Mouse (Mus musculus) embryo, embryonic 9.5 days (tissue): ENCODE data around the gene Prss36.

Experiments used
- DNase-seq: peaks from one replicate; pipeline ENCODE4 v3.0.0-alpha.2; 2017; ENCODE audit errors: extremely low spot score

Gene Prss36

DNA sequence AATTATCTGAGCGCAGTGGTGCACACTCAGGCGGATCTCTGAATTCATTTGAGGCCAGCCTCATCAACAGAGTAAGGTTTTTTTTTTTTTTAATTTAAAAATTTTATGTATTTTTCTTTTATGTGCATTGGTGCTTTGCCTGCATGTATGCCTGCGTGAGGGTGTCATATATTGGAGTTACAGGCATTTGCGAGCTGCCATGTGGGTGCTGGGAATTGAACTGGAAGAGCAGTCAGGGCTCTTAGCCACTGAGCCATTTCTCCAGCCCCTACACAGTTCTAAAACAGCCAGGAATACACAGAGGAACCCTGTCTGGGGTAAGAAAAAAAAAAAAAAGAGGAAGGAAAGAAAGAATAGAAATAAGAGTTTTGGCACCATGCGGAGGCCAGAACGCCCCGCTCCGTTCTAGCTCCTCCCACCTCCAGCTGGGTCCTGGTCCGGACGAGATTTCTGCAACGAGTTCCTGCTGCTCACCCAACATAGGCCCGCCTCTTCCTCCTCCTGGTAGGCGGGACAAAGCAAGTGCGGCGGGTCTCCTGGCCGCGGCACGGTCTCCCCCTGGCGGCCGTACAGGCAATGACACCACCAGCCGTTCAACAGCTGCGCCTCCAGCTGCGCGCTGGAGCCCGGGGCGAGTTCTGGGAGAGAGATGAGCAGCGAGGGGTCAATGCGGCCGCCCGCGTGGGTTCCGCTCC lies 11.3 kb downstream of the Prss36 start:
- DNase-seq: peak; percentile 94

DNA sequence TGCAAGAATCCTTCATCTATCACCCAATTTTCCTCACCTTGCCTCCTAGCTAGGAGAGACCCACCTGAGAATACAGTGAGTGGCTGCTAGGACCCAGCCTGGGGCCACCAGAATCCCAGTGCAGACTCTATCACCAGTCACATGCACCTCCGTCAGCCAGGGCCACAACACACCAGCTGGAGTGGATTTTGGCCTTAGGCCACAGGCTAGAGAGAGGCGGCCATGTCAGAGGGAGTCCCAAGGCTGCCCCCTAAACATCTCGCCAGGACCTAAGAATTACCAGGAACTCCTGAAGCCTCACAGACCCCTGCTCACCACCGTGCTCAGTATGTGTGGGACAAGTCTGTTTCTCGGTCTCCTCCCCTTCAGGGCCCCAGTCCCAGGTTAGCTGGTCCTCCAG lies 12.4 kb downstream of the Prss36 start:
- no peak for DNase-seq

DNA sequence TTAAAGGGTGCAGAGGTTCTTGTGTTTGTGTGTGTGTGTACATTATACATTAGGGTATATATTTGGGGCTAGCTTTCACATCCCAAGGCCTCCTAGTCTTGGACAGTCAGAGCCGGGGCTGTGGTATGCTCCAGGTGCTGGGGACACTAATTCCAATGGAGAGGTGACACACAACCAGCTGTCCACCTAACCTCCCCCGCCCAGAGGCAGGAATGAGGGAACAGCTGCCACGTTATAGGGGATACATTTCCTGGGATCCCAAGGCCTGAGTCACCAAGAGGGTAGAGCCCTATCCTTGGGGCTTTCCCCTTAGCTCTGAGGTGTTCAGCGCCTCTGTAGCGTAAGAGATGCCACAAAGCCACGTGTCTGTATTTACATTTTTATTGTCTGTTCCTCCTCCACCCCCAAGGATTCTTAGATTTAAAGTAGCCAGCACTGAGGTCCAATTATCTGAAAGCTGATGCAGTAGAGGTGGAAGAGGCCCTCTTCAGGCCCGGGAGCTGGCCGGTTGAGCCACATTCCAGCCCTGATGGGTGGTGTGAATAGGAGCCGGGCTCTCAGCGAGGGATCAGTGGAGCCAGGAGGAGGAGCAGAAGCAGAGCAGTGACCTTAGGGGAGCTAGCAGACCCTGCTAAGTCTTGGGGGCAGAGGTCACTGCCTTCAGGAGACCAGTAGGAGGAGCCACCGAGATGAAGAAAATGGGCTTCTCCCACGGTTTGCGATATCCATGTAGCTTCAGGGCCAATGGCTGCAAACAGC lies 14.1 kb downstream of the Prss36 start:
- peak; percentile 72 for DNase-seq

DNA sequence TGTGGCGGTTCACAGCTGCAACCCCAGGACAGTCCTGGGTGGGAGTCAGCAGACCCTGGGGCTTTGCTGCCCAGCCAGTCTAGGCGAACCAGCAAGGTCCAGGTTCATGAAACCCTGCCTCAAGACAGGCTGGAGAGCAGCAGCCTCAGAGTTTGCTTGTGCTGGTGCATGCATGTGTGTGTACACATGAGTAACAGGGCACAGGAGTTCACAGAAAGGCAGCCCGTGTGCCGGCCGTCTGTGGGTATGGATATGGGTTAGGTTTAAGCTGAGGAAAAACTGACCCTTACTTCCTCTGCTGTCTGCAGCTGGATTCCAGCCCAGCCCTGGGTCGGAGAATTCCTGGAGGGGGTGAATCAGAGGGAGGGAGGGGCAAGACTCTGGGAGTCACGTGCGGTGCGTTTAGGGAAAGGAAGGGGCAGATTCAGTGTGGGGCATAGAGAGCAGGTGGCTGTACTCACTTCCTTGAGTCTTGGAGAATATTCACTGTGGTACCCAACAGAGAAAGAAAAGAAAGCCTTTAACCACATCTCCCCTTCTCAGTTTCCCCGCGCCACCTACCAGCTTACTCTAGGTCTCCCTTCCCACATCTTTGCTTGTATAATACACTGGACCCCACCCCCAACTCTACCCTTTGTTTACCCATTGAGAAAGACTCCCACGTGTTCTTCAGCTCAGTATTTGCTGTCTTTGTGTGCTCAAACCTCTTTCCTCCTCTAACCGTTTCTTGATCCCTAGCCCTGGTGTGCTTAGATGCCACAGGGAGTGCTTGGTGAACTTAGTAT lies 15.0 kb downstream of the Prss36 start:
- DNase-seq: peak; percentile 49

DNA sequence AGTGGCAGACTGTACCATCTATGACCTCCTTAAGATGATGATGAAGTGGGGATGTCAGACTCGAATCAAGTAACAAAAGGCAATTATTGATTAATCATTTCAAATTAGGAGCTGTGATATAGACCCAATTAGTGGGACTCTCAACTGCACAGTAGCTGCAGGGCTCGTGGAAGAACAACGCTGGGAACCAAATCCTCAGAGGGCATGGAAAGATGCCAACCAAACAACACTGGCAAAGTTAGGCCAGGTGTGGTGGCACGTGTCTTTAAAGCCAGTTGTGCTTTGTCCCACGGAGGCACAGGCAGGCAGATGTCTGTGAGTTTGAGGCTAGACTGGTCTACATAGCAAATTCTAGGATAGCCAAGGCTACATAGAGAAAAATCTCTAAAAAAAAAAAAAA lies 15.9 kb downstream of the Prss36 start:
- DNase-seq: no peak

DNA sequence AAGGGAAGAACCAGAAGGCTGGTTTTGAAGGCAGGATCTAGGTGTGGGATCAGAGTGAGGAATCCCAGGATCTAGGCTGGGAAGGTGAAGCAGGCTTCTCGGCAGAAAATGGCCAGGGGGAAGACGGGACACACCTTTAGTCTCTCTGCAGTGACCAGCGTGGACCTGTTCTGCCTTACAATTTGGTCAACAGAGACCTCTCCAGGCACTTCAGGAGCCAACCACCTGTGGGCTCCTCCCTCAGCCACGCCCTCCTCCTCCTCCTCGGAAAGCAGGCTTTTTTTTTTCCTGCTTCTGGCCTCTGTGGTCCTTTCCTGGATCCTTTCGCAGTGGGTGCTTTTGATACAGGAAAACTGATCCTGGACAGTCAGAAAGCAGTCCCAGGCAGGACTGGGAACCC lies 16.6 kb downstream of the Prss36 start, which contains the start of gene Prss8:
TSS of gene Prss8 (minus strand) at position 182 of the 400 bp plus-strand sequence.
- peak; percentile 20 for DNase-seq

DNA sequence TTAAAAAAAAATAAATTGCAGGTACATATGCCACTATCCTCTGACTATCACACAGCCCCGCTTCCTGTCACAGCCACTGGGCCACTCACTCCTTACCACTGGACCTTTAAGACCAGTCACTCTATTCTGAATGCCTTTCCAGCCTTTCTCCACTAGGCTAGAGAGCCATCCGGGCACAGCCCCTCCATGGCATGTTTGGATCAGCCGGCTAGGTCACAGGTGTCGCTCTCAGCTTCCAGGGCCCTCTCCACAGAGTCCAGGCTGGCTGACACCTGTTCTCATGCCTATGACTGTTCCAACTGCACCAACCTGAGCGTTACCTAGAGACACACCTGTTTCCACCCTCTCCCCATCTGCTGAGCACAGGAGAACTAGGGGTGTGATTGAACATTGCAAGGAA lies 17.9 kb downstream of the Prss36 start:
- DNase-seq: no peak

DNA sequence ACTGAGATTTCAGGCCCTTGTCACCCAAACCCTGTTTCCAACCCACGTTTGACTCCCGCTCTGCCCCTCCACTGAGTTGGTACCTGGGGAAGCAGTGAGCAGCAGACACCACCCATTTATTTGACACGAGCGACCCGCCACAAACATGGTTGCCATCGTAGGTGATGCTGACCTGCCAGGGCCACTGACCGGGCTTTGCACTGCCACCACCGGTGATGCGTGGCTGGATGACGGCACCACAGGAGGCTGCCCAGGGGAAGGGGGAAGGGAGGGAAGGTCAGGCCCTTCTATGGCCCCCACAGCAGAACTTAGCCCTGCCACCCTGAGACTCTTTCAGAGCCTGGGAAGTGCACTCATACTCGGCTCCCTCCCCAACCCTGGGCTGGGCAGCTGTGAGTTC lies 18.8 kb downstream of the Prss36 start:
- no peak for DNase-seq

DNA sequence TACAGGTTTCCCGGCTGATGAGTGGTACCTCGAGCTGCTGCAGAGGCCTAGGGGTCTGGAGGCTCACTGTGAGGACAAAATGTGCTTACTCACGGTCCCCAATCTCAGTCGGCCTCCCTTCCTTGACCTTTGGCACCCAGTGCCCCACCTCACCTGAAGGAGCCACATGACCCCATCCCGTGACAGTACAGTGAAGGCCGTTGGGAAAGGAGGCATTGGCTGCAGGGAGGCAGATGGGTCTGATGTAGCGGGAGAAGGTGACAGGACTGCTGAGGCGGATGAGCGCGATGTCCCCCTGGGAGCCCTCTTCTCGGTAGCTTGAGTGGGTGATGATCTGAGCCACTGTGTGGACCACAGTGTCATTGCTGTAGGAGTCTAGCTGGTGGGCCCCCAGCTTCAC lies 19.7 kb downstream of the Prss36 start:
- DNase-seq: no peak

DNA sequence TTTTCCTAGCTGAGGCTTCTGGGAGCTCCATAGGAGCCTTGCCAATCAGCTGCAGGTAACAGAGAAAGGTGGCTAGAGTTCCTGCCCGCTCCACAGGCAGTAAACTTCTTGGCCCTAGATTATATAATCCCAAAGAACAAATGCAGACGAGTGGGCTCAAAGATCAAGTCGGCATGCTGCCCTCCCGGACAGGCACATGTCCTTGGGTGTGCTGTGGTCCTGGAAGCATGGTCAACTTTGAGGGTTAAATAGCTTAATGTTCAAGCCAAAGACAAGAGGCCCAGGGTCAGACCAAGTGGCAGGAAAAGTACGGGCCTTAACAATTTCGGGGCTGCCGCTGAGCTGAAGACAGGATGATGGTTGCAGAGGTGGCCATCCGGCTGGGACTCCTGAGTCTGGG lies 20.5 kb downstream of the Prss36 start:
- DNase-seq: no peak

DNA sequence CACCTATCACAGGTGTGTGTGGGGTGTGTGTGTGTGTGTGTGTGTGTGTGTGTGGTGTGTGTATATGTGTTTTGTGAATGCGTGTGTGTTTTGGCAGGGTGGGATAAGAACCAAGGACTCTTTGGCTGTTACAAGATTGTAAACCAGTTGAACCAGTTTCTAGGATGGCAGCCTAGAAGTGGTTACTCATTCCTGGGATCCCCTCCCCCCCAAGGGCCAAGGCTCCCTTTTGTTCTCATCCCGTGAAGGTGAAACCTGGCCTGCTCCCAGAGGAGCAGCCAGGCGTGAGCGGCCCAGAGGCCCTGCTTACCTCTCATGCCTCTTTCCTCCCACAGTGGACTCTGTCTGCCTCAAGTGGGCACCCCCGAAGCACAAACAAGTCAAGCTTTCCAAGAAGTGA lies 21.3 kb downstream of the Prss36 start:
- peak; percentile 24 for DNase-seq

DNA sequence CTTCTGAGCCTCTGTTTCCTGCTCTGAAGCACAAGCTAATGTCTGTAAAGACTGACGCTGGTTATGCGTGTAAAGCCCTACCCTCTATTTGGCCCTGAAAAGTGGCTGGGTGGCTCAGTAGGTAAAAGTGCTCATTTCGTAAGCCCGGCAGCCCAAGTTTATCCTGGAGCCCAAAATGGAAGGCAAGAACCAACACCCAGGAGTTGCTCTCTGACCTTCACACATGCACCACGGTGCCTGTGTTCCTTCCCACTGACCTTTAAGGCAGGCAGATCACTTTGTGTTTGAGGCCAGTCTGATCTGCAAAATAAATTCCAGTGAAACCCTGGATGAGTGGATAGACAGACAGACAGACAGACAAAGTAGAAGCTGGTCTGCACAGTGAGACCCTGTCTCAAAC lies 22.8 kb downstream of the Prss36 start:
- DNase-seq: no peak

DNA sequence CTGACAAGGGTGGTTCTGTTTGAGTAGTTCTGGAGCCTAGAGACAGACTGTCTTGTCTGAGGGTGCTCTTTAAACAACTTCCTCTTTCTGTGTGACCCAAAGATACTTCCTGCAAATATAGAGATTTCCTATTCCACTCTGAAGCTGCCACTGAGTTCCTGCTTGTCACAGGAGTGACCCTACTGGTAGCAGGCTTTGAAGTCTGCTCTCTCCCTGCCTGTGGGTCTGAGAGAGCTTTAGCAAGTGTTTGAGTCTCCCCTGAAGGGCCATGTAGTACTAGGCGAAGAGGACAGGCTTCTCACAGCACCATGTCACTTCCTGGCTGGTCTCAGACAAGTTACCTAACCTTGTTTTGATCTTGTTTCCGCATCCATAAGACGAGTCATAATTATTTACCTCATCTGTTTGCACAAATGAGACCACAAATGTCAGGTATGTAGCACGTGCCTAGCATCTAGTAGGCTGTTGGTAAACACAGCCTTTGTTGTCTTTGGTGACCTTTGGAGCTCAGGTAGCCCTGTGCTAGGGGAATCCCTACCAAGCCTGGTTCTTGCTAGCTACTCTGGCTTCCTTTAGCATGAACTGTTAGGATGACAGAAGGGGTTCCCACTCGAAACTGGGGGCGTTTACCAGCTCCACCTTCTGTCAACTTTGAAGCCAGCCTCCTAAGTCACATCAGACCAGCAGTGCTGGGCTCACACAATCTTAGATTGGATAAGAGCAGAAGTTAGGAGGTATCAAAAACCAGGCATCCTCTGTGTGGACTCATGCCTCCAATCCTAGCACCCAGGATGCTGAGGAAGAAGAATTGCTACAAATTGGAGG lies 23.9 kb downstream of the Prss36 start:
- DNase-seq: no peak

DNA sequence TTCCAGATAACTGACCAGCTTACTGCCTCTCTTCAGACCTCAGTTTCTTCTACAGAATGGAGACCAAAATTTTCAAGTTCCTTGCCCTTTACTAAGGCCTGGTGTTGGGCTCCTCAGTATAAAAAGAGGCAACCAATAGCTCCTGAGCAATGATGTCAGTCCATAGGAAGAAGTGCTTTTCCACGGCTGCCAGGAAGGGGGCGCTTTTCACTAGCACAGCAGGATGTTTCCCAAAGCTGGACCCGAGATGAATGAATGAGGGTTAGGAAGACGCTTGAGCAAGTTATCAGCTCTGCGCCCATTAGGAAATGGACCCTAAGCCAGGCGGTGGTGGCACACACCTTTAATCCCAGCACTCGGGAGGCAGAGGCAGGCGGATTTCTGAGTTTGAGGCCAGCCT lies 25.0 kb downstream of the Prss36 start:
- peak; percentile 27 for DNase-seq

DNA sequence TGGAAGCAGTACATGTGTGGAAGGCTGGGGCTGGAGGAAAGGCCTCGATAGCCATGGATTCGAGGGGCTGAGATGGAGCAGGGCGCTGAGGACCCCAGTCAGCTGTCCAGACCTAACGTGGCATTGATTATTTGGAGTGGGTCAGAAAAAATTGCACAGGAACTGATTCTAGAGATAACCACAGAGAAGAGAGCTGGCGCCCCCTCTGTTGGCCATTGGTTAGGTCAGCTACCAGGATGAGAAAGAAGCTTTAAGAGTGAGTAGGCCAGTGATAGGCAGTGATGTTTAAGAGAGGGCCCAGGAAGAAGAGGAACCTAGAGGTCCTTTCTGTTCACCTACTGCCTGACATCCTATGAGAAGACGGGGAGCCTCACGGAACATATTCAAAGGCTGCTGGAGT lies 27.2 kb downstream of the Prss36 start:
- no peak for DNase-seq

DNA sequence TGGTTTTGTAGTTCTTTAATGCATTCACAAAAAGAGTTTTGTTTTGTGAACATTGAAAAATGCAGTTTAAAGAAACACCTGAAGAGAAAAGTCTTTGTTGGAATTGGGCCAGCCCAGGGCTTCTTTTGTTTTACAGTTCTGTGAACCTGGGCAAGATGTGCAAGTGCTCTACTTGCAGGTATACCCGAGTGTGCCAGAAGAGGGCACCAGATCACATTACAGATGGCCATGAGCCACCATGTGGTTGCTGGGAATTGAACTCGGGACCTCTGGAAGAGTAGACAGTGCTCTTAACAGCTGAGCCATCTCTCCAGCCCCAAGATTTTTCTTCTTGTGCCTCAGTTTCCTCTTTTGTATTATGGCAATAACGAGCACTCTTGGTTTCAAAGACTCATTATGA lies 28.3 kb downstream of the Prss36 start:
- no peak for DNase-seq

DNA sequence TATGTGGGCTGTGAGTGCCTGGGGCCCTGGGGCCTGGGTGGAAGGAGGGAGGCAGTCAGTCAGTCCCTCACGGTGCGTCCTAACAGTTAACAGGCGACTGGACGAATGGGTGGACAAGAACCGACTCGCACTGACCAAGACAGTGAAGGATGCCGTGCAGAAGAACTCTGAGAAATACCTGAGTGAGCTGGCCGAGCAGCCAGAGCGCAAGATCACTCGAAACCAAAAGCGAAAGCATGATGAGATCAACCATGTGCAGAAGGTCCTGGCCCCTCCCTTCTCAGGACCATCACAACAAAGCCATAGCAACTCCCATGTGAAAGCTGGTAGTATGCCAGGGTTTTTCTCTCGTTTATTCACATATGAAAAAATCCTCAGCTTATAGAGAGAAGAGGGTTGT lies 31.2 kb downstream of the Prss36 start:
- no peak for DNase-seq

DNA sequence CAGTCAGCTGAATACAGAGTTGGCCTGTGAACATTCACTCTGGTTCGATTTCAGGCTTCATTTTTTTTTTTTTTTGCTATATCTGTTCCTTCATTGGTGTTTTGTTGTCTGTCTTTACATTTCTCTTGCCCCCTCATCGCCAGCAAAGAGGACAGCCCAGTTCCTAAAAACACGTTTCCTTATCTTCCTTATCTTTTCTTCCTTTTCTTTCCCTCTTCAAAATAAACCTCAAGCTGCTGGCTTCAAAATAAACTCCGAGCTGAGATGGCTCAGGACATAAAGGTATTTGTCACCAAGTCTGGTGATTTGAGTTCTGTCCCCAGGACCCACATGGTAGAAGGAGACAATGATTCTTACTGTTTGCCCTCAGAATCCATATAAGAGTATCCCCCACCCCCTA lies 33.6 kb downstream of the Prss36 start:
- DNase-seq: no peak

DNA sequence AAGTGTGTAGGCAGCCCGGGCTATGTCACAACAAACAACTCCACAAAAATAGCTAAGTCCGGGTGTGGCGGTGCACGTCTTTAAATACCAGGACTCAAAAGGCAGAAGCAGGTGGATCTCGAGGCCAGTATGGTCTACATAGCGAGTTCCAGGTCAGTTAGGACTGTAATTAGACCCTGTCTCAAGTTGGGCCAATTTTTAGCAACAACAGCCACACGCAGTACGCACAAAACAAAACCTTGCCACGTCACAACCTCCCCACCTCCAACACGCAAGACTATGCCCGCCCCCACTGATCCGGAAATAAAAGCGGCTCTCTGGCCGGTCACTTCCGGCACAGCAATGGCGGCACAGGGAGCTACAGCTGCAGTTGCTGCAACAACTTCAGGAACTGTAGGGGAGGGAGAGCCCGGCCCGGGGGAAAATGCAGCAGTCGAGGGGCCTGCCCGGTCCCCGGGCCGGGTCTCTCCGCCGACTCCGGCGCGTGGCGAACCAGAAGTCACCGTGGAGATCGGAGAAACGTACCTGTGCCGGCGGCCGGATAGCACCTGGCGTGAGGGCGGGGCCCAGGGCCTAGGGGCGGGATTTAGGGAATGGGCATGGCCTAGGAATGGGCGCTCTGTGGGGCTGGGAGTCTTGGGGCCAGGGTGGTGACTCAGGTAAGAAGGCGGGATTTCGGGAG lies 34.2 kb downstream of the Prss36 start, which contains the start of gene Kat8:
TSS of gene Kat8 (plus strand) at position 327 of the 682 bp plus-strand sequence.
- DNase-seq: peak; percentile 96

DNA sequence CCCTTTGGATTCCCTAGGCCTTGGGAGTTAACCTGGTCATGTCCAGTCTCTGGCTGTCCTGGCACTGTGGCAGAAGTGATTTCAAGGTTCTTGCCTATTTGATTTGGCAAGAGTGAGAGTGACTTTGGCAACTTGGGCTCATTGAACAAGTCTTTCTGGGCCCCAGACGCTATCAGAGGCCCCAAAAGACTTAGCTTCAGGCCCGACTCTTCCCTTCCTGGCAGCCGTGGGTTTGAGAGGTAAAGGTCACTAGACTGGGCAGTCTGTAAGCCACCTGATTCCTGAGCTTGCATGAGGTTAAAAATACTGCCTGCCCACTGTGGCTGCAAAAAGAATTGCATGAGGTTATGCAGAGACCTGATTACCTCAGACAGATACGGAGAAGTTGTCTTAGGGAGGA lies 37.9 kb downstream of the Prss36 start:
- DNase-seq: no peak

DNA sequence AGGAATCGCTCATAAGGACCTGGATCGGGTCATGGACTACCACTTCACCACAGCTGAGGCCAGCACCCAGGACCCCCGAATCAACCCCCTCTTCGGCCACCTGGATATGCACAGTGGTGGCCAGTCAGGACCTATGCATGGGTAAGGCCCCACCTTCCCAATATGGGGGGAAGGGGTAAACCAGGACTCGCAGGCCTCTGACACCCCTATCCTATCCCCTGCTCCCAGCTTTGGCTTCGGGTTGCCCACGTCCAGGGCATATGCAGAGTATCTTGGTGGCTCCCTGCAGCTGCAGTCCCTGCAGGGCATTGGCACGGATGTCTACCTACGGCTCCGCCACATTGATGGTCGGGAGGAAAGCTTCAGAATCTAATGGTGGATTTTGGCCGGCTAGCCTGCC lies 38.6 kb downstream of the Prss36 start:
- DNase-seq: no peak
